Mouse (Mus musculus) kidney, embryonic 16.5 days (tissue): ENCODE data around the gene Gm20388. TPM values are rescaled to one million over a fixed set of nuclear protein-coding genes. Genes with fewer than 3 reads are reported as not detected.

Source experiments
- ATAC-seq: fragments of 200-750 bp; cut with Nextera tagmentation; 2 replicates; pipeline ENCODE4 v1.8.0; 2017; ENCODE audit warnings: moderate TSS enrichment; ENCODE audit not compliant: low FRiP score, low TSS enrichment
- H3K27ac ChIP-seq: fragments of 300-500 bp; sonication (generic); 2 replicates; pipeline ENCODE4 v1.5.1; 2014; ENCODE audit warnings: low read length
- H3K27me3 ChIP-seq: fragments of 300-500 bp; sonication (generic); 2 replicates; pipeline ENCODE4 v1.6.1; 2014; ENCODE audit warnings: low read length, control low read depth, mixed read lengths; ENCODE audit not compliant: insufficient read depth
- H3K36me3 ChIP-seq: fragments of 300-500 bp; sonication (generic); 2 replicates; pipeline ENCODE4 v1.6.1; 2014; ENCODE audit warnings: low read length, control low read depth, mixed read lengths; ENCODE audit not compliant: insufficient read depth
- H3K4me1 ChIP-seq: fragments of 300-500 bp; sonication (generic); 2 replicates; pipeline ENCODE4 v1.6.1; 2014; ENCODE audit warnings: low read length, control low read depth, mixed read lengths; ENCODE audit not compliant: insufficient read depth
- H3K4me2 ChIP-seq: fragments of 300-500 bp; sonication (generic); replicated peaks from 2 replicates; pipeline ENCODE4 v1.6.1; 2014; ENCODE audit warnings: low read depth, low read length
- H3K4me3 ChIP-seq: fragments of 300-500 bp; sonication (generic); 2 replicates; pipeline ENCODE4 v1.5.1; 2014; ENCODE audit warnings: mild to moderate bottlenecking, low read length
- H3K9ac ChIP-seq: fragments of 300-500 bp; sonication (generic); replicated peaks from 2 replicates; pipeline ENCODE4 v1.6.1; 2014; ENCODE audit warnings: low read length
- H3K9me3 ChIP-seq: fragments of 300-500 bp; sonication (generic); 2 replicates; pipeline ENCODE4 v1.6.1; 2016; ENCODE audit warnings: low read length, control low read depth
- WGBS: fragments of 180-500 bp; shearing (Covaris S2); extraction: QIAGEN DNeasy Blood & Tissue Kit; methylation state at CpG from one replicate; pipeline ENCODE4 v1.1.7; 2014; 5-methylcytosine and 5-hydroxymethylcytosine counted together
- polyA plus RNA-seq: library from polyadenylated mRNA; unstranded; fragments of >200 nt; fragmentation: Nextera tagmentation; extraction: Ambion mirVana; gene quantifications from 2 replicates; pipeline ENCODE4 v1.2.1, GENCODE M21; 2015

Gene Gm20388
- polyA plus RNA-seq, 1 experiment from 2014 or later: 7.7 TPM

DNA sequence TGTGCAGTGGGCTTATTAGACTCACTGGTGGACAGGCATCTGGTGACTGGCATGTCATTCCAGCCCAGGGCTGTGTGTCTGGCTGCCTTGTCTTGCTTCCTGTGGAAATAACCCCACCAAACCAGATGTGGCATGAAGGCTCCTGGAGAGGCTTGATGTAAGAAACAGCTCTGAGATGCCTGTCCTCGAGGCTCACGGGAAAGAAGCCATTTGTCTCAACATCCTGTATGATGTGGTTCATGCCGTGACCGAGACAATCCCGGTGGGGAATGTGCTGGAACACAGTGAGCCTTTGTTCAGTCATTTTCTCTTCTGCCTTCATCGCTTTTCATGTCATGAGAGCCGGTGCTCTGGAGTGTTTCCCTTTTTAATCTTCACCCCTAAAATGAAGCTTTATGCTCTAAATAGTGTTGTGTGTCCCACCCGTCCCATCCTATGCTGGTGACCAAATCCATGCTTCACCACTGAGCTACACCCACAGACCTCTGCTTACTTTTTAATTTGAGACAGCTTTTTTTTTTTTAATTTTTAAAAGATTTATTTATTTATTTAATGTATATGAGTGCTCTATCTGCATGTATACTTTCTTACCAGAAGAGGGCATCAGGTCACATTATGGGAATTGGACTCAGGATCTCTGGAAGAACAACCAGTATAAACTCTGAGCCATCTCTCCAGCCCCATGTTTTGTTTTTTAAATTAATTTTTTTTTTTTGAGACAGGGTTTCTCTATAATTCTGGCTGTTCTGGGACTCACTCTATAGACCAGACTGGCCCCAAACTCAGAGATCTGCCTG, 2054.3 kb downstream of the Gm20388 start:
- Histone ChIP-seq H3K4me2 (no peak overlapping the region), H3K9ac (no peak overlapping the region), H3K4me3 (no peak overlapping the region), H3K27me3 (no peaks in the 10 kb centered on the region), H3K27ac (no peak overlapping the region), H3K36me3 (no peaks in the 10 kb centered on the region), H3K9me3 (no peaks in the 10 kb centered on the region), H3K4me1 (peaks cover 28% of the 10 kb centered on the region)
- ATAC-seq: no peak
- WGBS: 81% methylated on average over 8 of the region's 8 CpGs

GRCm38 (mm10) chr8:121966110-121966509, 2055.5 kb downstream of the Gm20388 start:
- H3K4me3 ChIP-seq: no peak overlapping the region
- H3K36me3 ChIP-seq: peaks cover 3% of the 10 kb centered on the region; the same call in 1 of the 2 replicates
- 44% methylated on average over 5 of the region's 5 CpGs for WGBS
- H3K4me2 ChIP-seq: no peak overlapping the region
- H3K9me3 ChIP-seq: no peaks in the 10 kb centered on the region
- no peak overlapping the region for H3K27ac ChIP-seq
- no peaks in the 10 kb centered on the region for H3K27me3 ChIP-seq
- H3K9ac ChIP-seq: no peak overlapping the region
- ATAC-seq: no peak
- H3K4me1 ChIP-seq: peaks cover 28% of the 10 kb centered on the region

GRCm38 (mm10) chr8:121966714-121967448, 2056.2 kb downstream of the Gm20388 start:
- H3K4me3 ChIP-seq: no peak overlapping the region
- no peaks in the 10 kb centered on the region for H3K9me3 ChIP-seq
- H3K9ac ChIP-seq: no peak overlapping the region
- H3K36me3 ChIP-seq: peaks cover 3% of the 10 kb centered on the region; the same call in 1 of the 2 replicates
- H3K27ac ChIP-seq: no peak overlapping the region
- 60% methylated on average over 7 of the region's 7 CpGs for WGBS
- peak; percentile 29; the same call in 1 of the 2 replicates for ATAC-seq
- H3K4me2 ChIP-seq: no peak overlapping the region
- H3K4me1 ChIP-seq: peaks cover 28% of the 10 kb centered on the region
- no peaks in the 10 kb centered on the region for H3K27me3 ChIP-seq

DNA sequence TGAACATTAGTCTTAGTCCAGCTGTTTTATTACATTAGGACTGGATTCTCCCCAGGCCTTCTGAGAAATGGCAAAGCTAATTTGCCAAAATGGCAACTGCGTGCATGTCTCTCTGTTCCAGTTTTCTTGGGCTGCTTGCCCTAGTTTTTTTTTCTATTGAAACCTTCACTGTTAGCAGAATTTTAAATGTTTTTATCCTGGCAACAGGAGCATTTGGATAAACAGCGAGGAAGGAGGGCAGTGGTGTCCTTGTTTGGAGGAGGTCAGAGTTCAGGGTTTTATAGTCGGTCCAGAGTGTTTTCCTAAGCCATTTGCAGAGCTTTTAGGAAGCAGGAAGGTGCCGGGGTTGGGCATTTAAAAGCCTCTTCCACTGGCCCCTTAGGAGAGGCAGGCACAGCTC, 2057.3 kb downstream of the Gm20388 start:
- H3K27me3 ChIP-seq: no peaks in the 10 kb centered on the region

DNA sequence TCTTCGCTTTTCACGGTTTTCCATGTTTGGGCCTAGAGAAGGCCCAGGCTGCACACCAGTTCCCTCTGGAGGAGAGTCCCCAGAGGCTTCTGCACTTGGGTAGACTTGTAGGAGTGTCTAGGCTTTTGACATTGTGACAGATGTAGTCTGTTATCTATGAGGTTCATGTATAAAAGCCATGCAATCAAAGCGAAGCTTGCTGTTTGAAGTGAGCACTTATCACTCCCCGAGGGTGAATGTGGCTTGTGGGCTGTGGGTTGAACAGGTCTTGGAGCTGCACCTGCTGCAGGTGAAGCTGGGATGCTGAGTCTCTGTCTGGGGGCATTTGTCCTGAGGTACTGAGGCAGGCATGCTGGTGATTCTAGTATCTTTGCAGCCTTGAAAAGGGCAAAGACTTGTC, 2057.9 kb downstream of the Gm20388 start:
- Histone ChIP-seq H3K4me2 (no peak overlapping the region), H3K27ac (no peak overlapping the region)
- WGBS: 36% methylated on average over 4 of the region's 4 CpGs

More for the DNA sequence above, 2057.3 kb downstream of the Gm20388 start:
- Histone ChIP-seq H3K27ac (no peak overlapping the region; the same call in 1 of the 2 replicates), H3K36me3 (peaks cover 3% of the 10 kb centered on the region; the same call in 1 of the 2 replicates), H3K4me3 (no peak overlapping the region), H3K9me3 (no peaks in the 10 kb centered on the region), H3K4me2 (no peak overlapping the region), H3K4me1 (peaks cover 28% of the 10 kb centered on the region), H3K9ac (no peak overlapping the region)
- WGBS: 15% methylated on average over 4 of the region's 4 CpGs
- ATAC-seq: no peak

GRCm38 (mm10) chr8:121970225-121970624, 2059.6 kb downstream of the Gm20388 start:
- Histone ChIP-seq H3K27ac (no peak overlapping the region), H3K4me2 (no peak overlapping the region), H3K27me3 (no peaks in the 10 kb centered on the region), H3K4me3 (no peak overlapping the region), H3K9ac (no peak overlapping the region), H3K9me3 (no peaks in the 10 kb centered on the region), H3K36me3 (peaks cover 12% of the 10 kb centered on the region), H3K4me1 (peaks cover 28% of the 10 kb centered on the region)
- 76% methylated on average over 8 of the region's 8 CpGs for WGBS
- no peak for ATAC-seq

More for the DNA sequence above, 2057.9 kb downstream of the Gm20388 start:
- Histone ChIP-seq H3K9me3 (no peaks in the 10 kb centered on the region), H3K4me3 (no peak overlapping the region), H3K36me3 (peaks cover 3% of the 10 kb centered on the region; the same call in 1 of the 2 replicates), H3K4me1 (peaks cover 28% of the 10 kb centered on the region), H3K27me3 (no peaks in the 10 kb centered on the region), H3K9ac (no peak overlapping the region)
- no peak for ATAC-seq

DNA sequence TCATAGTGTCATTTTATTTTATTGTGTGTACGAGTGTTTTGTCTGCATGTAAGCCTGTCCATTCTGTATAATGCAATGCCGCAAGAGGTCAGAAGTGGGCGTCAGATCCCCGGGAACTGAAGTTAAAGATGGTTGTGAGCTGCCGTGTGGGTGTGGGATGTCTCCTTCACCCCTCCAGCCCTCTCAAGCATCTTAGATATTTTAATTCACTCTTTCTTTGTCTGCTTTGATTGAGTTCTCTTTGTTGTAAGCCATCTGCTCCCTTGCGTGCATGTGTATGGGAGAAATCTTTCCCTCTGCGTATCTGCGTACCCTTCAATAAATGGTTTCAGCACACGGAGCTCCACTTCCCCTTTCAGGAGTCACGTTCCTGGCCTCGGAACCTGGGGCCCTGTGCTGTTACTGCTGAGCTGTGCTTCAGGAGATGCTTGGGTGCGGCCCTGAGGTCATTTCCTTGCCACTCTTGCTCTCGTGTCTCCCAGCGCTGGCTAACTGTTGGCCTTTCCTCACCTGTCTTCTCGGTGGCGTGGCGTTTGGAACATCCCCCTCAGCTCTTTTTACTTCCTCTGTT, 2060.9 kb downstream of the Gm20388 start:
- Histone ChIP-seq H3K4me3 (no peak overlapping the region), H3K36me3 (peaks cover 24% of the 10 kb centered on the region), H3K9me3 (no peaks in the 10 kb centered on the region), H3K9ac (no peak overlapping the region), H3K4me2 (no peak overlapping the region), H3K4me1 (peaks cover 21% of the 10 kb centered on the region), H3K27me3 (no peaks in the 10 kb centered on the region), H3K27ac (no peak overlapping the region)
- ATAC-seq: no peak
- 67% methylated on average over 17 of the region's 17 CpGs for WGBS

GRCm38 (mm10) chr8:121973906-121974305, 2063.3 kb downstream of the Gm20388 start:
- Histone ChIP-seq H3K4me2 (no peak overlapping the region), H3K36me3 (peaks cover 35% of the 10 kb centered on the region), H3K9me3 (no peaks in the 10 kb centered on the region), H3K27ac (no peak overlapping the region), H3K9ac (no peak overlapping the region), H3K27me3 (no peaks in the 10 kb centered on the region), H3K4me3 (no peak overlapping the region), H3K4me1 (no peaks in the 10 kb centered on the region)
- 91% methylated on average over 24 of the region's 28 CpGs for WGBS
- no peak for ATAC-seq

DNA sequence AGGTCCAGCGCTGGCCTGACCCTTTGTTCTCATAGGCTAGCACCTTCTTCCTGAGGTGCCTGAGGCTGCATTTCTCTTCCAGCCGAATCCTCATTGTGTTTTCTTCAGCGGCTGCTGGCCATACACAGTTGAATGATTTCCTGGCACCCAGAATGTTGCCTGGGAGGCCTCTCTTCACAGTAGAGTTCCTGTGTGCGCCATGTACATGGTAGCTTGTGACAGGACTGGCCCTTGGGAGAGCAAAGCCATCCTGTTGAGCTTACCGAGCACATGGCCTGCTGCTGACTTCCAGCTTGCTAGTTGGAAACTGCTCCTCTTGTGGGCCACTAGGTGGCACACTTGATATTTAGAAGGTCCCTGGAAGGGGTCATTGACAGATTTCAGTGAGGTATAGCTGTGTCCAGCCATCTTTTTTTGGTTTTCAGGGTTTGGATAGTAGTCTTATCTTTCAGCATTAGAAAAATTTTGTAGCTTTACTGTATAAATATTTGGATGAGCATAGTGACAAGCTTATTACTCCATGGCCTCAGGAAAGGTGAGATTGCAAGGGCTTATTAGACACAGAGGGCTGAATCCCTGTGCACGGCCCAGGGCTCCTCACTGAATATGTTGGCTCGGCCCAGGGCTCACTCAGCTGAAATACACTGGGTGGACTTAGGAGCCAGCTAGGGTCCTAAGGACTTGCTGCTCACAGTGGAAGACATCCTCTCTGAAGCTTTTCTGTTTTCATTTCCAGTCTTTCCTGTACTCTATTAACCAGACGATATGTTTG, 2067.4 kb downstream of the Gm20388 start:
- no peaks in the 10 kb centered on the region for H3K4me1 ChIP-seq
- peaks cover 57% of the 10 kb centered on the region for H3K36me3 ChIP-seq
- no peak overlapping the region for H3K9ac ChIP-seq
- H3K4me2 ChIP-seq: no peak overlapping the region
- ATAC-seq: peak; percentile 77
- no peak overlapping the region for H3K4me3 ChIP-seq
- H3K9me3 ChIP-seq: no peaks in the 10 kb centered on the region
- WGBS: 60% methylated on average over 8 of the region's 8 CpGs
- no peaks in the 10 kb centered on the region for H3K27me3 ChIP-seq
- H3K27ac ChIP-seq: no peak overlapping the region
